Comparison of ENCODE assay signal across 8 mouse cellular contexts in the genomic region with DNA sequence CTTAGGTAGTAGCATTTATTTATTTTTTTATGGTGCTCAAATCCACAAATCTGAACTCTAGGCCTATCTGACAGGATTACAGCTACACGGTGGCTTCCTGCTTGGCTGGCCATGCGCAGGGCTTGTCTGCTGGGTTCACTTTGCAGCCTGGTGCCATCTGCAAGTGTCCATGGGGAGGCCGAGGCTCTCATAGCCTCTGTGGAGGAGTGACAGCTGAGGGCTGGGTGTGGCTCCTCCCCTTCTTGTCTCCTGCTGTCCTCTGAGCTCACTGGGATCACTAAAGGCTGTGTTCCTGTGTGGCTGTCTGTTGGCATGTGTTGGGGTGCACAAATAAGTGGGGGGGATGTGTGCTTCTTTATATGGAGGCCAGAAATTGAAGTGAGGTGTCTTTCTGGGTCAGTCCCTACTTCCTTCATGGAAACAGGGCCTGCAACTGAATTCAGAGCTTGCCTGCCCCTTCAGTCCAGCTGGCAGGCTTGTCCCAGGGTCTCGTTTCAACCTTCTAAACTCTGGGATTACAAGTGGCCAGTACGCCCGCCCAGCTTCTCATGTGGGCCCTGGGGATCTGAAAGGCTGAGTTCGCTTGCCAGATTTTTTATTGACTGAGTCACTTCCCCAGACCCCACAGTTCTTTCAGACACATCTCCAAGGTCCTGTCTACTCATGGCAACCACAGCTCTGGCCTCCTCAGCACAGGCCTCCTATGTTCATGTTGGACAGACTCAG. TPM values are rescaled to one million over a fixed set of nuclear protein-coding genes. Genes with fewer than 3 reads are reported as not detected.
DNase-seq lines count a peak whose midpoint lies in the region; ATAC-seq and TF ChIP-seq lines count a peak whose summit lies in the region.

No protein-coding gene starts in this region.

- H3K27me3 ChIP-seq in forebrain, embryonic 12.5 days: peaks cover 3% of the 10 kb centered on the region; the same call in 1 of the 2 replicates
- no peaks in the 10 kb centered on the region for H3K27me3 ChIP-seq in forebrain, embryonic 14.5 days (replicated peaks; ENCODE audit: control insufficient read depth, insufficient read depth, low read length)
- no peaks in the 10 kb centered on the region for H3K27me3 ChIP-seq in heart, embryonic 10.5 days (ENCODE audit: insufficient read depth, poor library complexity, severe bottlenecking)
- H3K27me3 ChIP-seq in limb, embryonic 14.5 days (ENCODE audit: control insufficient read depth, insufficient read depth, low read length): no peaks in the 10 kb centered on the region

- H3K9me3 ChIP-seq in forebrain, embryonic 12.5 days: no peaks in the 10 kb centered on the region
- no peaks in the 10 kb centered on the region for H3K9me3 ChIP-seq in forebrain, embryonic 14.5 days (replicated peaks; ENCODE audit: control insufficient read depth, low read length)
- no peaks in the 10 kb centered on the region for H3K9me3 ChIP-seq in heart, embryonic 10.5 days
- no peaks in the 10 kb centered on the region for H3K9me3 ChIP-seq in limb, embryonic 14.5 days (ENCODE audit: control insufficient read depth, low read length)

- H3K4me1 ChIP-seq in forebrain, embryonic 12.5 days: peaks cover 44% of the 10 kb centered on the region
- 0 out of 2 replicates have a peak, but pooled peaks cover 4% of the 10 kb centered on the region for H3K4me1 ChIP-seq in forebrain, embryonic 14.5 days (ENCODE audit: control insufficient read depth, insufficient read depth, low read length)
- H3K4me1 ChIP-seq in heart, embryonic 10.5 days: peaks cover 78% of the 10 kb centered on the region
- H3K4me1 ChIP-seq in limb, embryonic 14.5 days (ENCODE audit: control insufficient read depth, insufficient read depth, low read length): peaks cover 40% of the 10 kb centered on the region

- WGBS in forebrain, embryonic 12.5 days: 53% methylated on average over 7 of the region's 7 CpGs
- WGBS in forebrain, embryonic 14.5 days: 52% methylated on average over 7 of the region's 7 CpGs
- 49% methylated on average over 7 of the region's 7 CpGs for WGBS in heart, embryonic 10.5 days
- 45% methylated on average over 7 of the region's 7 CpGs for WGBS in limb, embryonic 14.5 days

- no peak for TF ChIP-seq POLR2A in limb, embryonic 14.5 days (IDR thresholded peaks at IDR 0.05; ENCODE audit: borderline replicate concordance, extremely low read depth, insufficient read depth, insufficient read length)

- no peak overlapping the region for H3K4me3 ChIP-seq in forebrain, embryonic 12.5 days (replicated peaks)
- H3K4me3 ChIP-seq in forebrain, embryonic 14.5 days (ENCODE audit: low read depth, low read length): no peak overlapping the region
- no peak overlapping the region for H3K4me3 ChIP-seq in heart, embryonic 10.5 days
- no peak overlapping the region for H3K4me3 ChIP-seq in limb, embryonic 14.5 days (replicated peaks; ENCODE audit: low read length)

- no peaks in the 10 kb centered on the region for H3K36me3 ChIP-seq in forebrain, embryonic 12.5 days (replicated peaks)
- no peaks in the 10 kb centered on the region for H3K36me3 ChIP-seq in forebrain, embryonic 14.5 days (ENCODE audit: control insufficient read depth, insufficient read depth, low read length)
- H3K36me3 ChIP-seq in heart, embryonic 10.5 days: no peaks in the 10 kb centered on the region
- no peaks in the 10 kb centered on the region for H3K36me3 ChIP-seq in limb, embryonic 14.5 days (ENCODE audit: control insufficient read depth, insufficient read depth, low read length)

- peak overlapping the region; percentile 51; the same call in 1 of the 2 replicates for H3K27ac ChIP-seq in forebrain, embryonic 12.5 days
- H3K27ac ChIP-seq in forebrain, embryonic 14.5 days (ENCODE audit: low read depth, low read length): no peak overlapping the region
- H3K27ac ChIP-seq in heart, embryonic 10.5 days: peak overlapping the region; percentile 75
- H3K27ac ChIP-seq in limb, embryonic 14.5 days (replicated peaks; ENCODE audit: low read depth, low read length): 0 out of 2 replicates have a peak overlapping the region, but pooled peaks have one; percentile 43

- no peak for ATAC-seq in forebrain, embryonic 12.5 days (ENCODE audit: low FRiP score)
- no peak for ATAC-seq in forebrain, embryonic 14.5 days
- no peak for ATAC-seq in limb, embryonic 14.5 days (ENCODE audit: low FRiP score, low read depth)

- H3K4me2 ChIP-seq in forebrain, embryonic 12.5 days: no peak overlapping the region
- H3K4me2 ChIP-seq in forebrain, embryonic 14.5 days (ENCODE audit: low read length): no peak overlapping the region
- no peak overlapping the region for H3K4me2 ChIP-seq in limb, embryonic 14.5 days (replicated peaks; ENCODE audit: low read depth, low read length, severe bottlenecking)

- no peak for DNase-seq in forebrain, embryonic 14.5 days (ENCODE audit: low spot score)
- peak; percentile 86 for DNase-seq in Muller cell, postnatal 12 days (ENCODE audit: inconsistent ontology term)
- DNase-seq in heart, embryonic 10.5 days (ENCODE audit: low spot score): no peak
- DNase-seq in limb, embryonic 14.5 days (ENCODE audit: low spot score): no peak
- DNase-seq in right cerebral cortex, postnatal 4 days: no peak
- DNase-seq in layer of hippocampus, adult 8-10 months (ENCODE audit: low spot score in 2 of 2): no peak
- DNase-seq in urinary bladder, postnatal 36 days (ENCODE audit: low spot score in 2 of 2): no peak

- H3K9ac ChIP-seq in forebrain, embryonic 12.5 days: no peak overlapping the region
- H3K9ac ChIP-seq in forebrain, embryonic 14.5 days (ENCODE audit: low read length): no peak overlapping the region
- H3K9ac ChIP-seq in limb, embryonic 14.5 days (ENCODE audit: low read depth, low read length, severe bottlenecking): no peak overlapping the region

RNA-seq across cellular contexts. Expression of gene Gse1, which starts 12.7 kb away (rescaled TPM):
- 20.4 and 27.0 TPM in 2 replicates for polyA plus RNA-seq in forebrain, embryonic 12.5 days (2016; fragmentation: Nextera tagmentation; extraction: Ambion mirVana)
- polyA plus RNA-seq in forebrain, embryonic 14.5 days (2014; fragmentation: Nextera tagmentation; extraction: Ambion mirVana): 22.6 and 33.6 TPM in 2 replicates
- 12.2 and 13.7 TPM in 2 replicates for polyA plus RNA-seq in heart, embryonic 10.5 days (2016; fragmentation: Nextera tagmentation; extraction: Ambion mirVana)
- polyA plus RNA-seq in limb, embryonic 14.5 days (2012; rRNA removed): 32.6 and 43.9 TPM in 2 replicates
- 10.2 and 10.3 TPM in 2 replicates for polyA plus RNA-seq in limb, embryonic 14.5 days (2014; fragmentation: Nextera tagmentation; extraction: Ambion mirVana)
- total RNA-seq in layer of hippocampus, adult 8-10 months (2022): 100 to 1,000 TPM; 114 to 136 (median 127) TPM

RNA-seq across cellular contexts. Expression of gene Fam92b, which starts 38.3 kb away (rescaled TPM):
- polyA plus RNA-seq in forebrain, embryonic 12.5 days (2016; fragmentation: Nextera tagmentation; extraction: Ambion mirVana): 2.5 and 3.2 TPM in 2 replicates
- polyA plus RNA-seq in forebrain, embryonic 14.5 days (2014; fragmentation: Nextera tagmentation; extraction: Ambion mirVana): 2.3 and 2.4 TPM in 2 replicates
- polyA plus RNA-seq in heart, embryonic 10.5 days (2016; fragmentation: Nextera tagmentation; extraction: Ambion mirVana): 0.16 and 0.31 TPM in 2 replicates
- polyA plus RNA-seq in limb, embryonic 14.5 days (2012; rRNA removed): not detected in 2 replicates
- polyA plus RNA-seq in limb, embryonic 14.5 days (2014; fragmentation: Nextera tagmentation; extraction: Ambion mirVana): not detected in 2 replicates
- total RNA-seq in layer of hippocampus, adult 8-10 months (2022): 1 to 10 TPM in 1 of 4 experiments, under 1 TPM in 2, not detected in 1; 0.41 to 1.1 (median 0.43) TPM
